Mouse (Mus musculus) liver, adult 2 months (tissue): ENCODE data around the gene Men1.

Source experiments
- CTCF ChIP-seq: fragments of 200-500 bp; IDR thresholded peaks from 2 replicates; pipeline ENCODE4 v1.5.1; 2011; ENCODE audit warnings: low read depth, low read length, control low read depth
- POLR2A ChIP-seq: fragments of 200-500 bp; IDR thresholded peaks from 2 replicates; pipeline ENCODE4 v1.6.1; 2011; ENCODE audit warnings: low read length, control low read depth; ENCODE audit not compliant: insufficient read depth; ENCODE audit errors: extremely low read depth

- no peak for TF ChIP-seq CTCF
- peak; percentile 55; the same call in 1 of the 2 replicates for TF ChIP-seq POLR2A
Measured at GRCm38 (mm10) chr19:6334673-6335457, at the start of gene Men1.
